Mouse (Mus musculus) heart, adult 2 months (tissue): ENCODE measurements around the gene Nsun7.

Experiments
- CTCF ChIP-seq: fragments of 200-600 bp; IDR thresholded peaks from 2 replicates; pipeline ENCODE4 v1.8.1; 2022; ENCODE audit warnings: antibody characterized with exemption, mild to moderate bottlenecking, moderate library complexity
- POLR2A ChIP-seq: fragments of 200-500 bp; IDR thresholded peaks from 2 replicates; pipeline ENCODE4 v1.6.1; 2011; ENCODE audit warnings: mild to moderate bottlenecking, low read depth, low read length, control low read depth; ENCODE audit not compliant: insufficient read depth

DNA sequence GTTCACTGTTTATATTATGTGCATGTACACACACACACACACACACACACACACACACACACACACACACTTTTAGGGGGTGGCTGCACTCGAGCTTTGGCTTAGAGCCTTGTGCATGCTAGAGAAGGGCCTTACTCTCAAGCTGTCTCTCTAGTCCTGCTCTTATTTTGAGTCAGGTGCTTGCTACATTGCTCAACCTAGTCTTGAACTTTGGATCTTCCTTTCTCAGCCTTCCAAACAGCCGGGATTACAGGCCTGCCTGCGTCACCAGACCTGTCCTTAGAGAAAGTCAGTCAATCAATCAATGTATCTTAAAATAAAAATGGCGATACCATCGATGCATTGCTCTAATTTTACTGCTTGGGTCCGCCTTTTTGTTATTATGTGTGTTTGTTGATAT is 71.1 kb downstream of the Nsun7 start:
- TF ChIP-seq CTCF (no peak), POLR2A (no peak)
